8 mouse cellular contexts compared by ENCODE assay signal in the genomic region with DNA sequence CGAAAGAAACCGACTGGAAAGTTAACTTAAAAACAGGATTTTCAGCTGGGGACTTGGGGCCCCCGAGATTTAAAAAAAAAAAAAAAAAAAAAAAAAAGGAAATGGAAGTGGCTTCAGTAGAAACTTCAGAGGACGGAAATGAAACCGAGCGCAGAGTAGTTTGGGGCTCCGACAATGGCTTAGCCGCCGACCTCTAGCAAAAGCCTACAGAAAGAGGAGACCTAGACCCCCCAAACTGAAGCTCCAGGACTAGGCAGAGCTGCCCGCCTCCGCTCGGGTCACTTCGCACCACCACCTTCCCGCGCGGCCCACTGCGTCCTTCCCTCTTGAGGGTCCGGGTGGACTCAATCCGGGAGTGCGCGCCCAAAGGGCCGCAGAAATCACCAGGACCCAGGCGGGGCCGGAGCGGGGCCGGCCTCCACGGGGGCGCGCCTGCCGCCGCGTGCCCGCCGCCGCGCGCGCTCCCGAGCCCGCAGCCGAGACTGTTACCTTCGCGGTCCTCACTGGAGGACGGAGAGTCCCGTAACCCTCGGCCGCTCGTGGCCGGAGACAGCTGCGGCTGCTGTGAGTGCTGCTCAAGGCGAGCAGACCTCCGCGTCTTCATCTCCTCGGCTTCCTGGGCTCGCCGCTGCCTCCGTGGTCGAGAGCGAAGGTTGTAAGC. TPM values are rescaled to one million over a fixed set of nuclear protein-coding genes. Genes with fewer than 3 reads are reported as not detected.
DNase-seq lines count a peak whose midpoint lies in the region; ATAC-seq lines count a peak whose summit lies in the region.

Gene Tor1aip2, plus strand, starts transcription at position 135 of the 661 bp plus-strand sequence.

- intact Hi-C loops in heart, postnatal 10 days (cut with DNase I) = loop anchor here (2.0 kb wide), 1 partner anchor 63 kb away; the partner anchor contains the start of gene Cep350

- ATAC-seq in erythroid progenitor cell, adult 5-6 weeks (replicated peaks; ENCODE audit: low FRiP score, poor library complexity, severe bottlenecking) = peak; percentile 64

- peak; percentile 83 to 87 for DNase-seq in cerebellum, postnatal 14 days
- DNase-seq in cerebellum, adult 9-10 months = no peak
- peak; percentile 91 for DNase-seq in adrenal gland, adult 2 months
- DNase-seq in heart, postnatal 10 days = no peak
- no peak for DNase-seq in layer of hippocampus, postnatal 25 days (ENCODE audit: extremely low spot score in 1 of 2, low spot score in 1 of 2)
- peak; percentile 87 to 93 for DNase-seq in lung, postnatal 4 days
- peak; percentile 36 for DNase-seq in skeletal muscle tissue, adult 2 months (ENCODE audit: low read depth, low spot score)

RNA-seq across cellular contexts. Expression of gene Tor1aip2, which starts in this region (rescaled TPM):
- 100 to 1,000 TPM in 1 of 2 experiments, 10 to 100 TPM in 1; 98.7 to 163 TPM for total RNA-seq in adrenal gland, adult 2 months (2021)
- 44.6 and 52.6 TPM in 2 replicates for polyA plus RNA-seq in adrenal gland, adult 2 months (2012; rRNA removed)
- 119 and 138 TPM in 2 replicates for total RNA-seq in erythroid progenitor cell, adult 5-6 weeks (2015; ENCODE audit: low replicate concordance)
- total RNA-seq in erythroid progenitor cell, adult 5-6 weeks (2017; ENCODE audit: low replicate concordance) = 128 and 132 TPM in 2 replicates
- 10 to 100 TPM; 58.8 to 62.2 TPM for total RNA-seq in heart, postnatal 10 days (2021)
- total RNA-seq in layer of hippocampus, postnatal 25 days (2021) = 10 to 100 TPM; 56.2 to 56.3 TPM

Comparison
In these comparisons a context has a peak if more than half of its experiments do, and no peak if none do; other contexts are left out.
1. DNase-seq: peak in cerebellum, postnatal 14 days (2 of 2), adrenal gland, adult 2 months (single experiment), lung, postnatal 4 days (2 of 2) and skeletal muscle tissue, adult 2 months (single experiment); none in cerebellum, adult 9-10 months (single experiment), heart, postnatal 10 days (0 of 2) and layer of hippocampus, postnatal 25 days (0 of 2).